Mouse (Mus musculus) cortical plate, adult 2 months (tissue): ENCODE measurements around the gene Med12l.

Experiments used
- CTCF ChIP-seq: fragments of 200-500 bp; IDR thresholded peaks from 2 replicates; pipeline ENCODE4 v1.5.1; 2011; ENCODE audit warnings: mild to moderate bottlenecking, control low read depth, low read length; ENCODE audit not compliant: insufficient read depth; ENCODE audit errors: extremely low read depth
- POLR2A ChIP-seq: fragments of 200-500 bp; IDR thresholded peaks from 2 replicates; pipeline ENCODE4 v1.6.1; 2011; ENCODE audit warnings: mild to moderate bottlenecking, low read length, control low read depth; ENCODE audit not compliant: insufficient read depth; ENCODE audit errors: extremely low read depth

DNA sequence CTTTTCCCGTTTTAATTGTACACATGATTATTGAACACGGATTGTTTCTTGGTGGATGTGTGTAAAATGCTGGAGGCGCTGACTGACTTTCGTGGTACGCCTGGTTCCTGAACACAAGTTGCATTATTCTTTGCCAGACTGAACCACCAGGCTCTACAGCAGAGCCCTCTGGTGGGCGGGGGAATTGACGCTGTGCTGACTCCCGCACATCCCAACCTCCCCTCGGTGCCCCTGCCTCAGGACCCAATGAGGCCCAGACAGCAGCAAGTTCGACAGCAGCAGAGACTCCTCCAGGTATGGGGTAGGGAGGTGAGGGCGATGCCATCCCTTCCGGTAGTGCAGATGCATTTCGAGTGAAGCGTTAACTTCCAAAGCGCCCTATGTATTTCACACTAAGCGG is 292.0 kb downstream of the Med12l start:
- no peak for TF ChIP-seq CTCF
- TF ChIP-seq POLR2A = no peak
